Mouse (Mus musculus) spleen, embryonic (tissue): Measurements from ENCODE around the gene Col1a1.

Source experiments
- CTCF ChIA-PET: fragments of 350-600 bp; sonication (Branson Sonifier 250); formaldehyde crosslinking; loops from one replicate; lab custom pipeline; 2022; lab: Charles Lee

Col1a1 gene

DNA sequence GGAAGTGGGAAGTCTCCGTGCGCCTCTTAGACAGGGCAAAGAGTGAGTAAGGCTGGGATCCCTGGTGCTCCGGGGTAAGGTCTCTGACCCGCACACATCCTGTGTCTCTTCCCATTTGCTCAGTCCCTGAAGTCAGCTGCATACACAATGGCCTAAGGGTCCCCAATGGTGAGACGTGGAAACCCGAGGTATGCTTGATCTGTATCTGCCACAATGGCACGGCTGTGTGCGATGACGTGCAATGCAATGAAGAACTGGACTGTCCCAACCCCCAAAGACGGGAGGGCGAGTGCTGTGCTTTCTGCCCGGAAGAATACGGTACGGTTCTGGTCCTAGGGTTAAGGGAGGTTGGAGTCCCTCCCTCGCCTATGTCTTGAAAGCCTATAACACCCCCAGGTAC is 1.8 kb downstream of the Col1a1 start:
- CTCF ChIA-PET: interaction anchor here (0.7 to 1.0 kb wide), 2 partner anchors 22 to 313 kb away, joined by 3 to 10 read pairs; no protein-coding TSS in a partner anchor

GRCm38 (mm10) chr11:94938296-94938695 is 2.3 kb downstream of the Col1a1 start:
- CTCF ChIA-PET: interaction anchor here (0.7 kb wide), 1 partner anchor 1517 kb away, joined by 3 read pairs; no protein-coding TSS in a partner anchor

DNA sequence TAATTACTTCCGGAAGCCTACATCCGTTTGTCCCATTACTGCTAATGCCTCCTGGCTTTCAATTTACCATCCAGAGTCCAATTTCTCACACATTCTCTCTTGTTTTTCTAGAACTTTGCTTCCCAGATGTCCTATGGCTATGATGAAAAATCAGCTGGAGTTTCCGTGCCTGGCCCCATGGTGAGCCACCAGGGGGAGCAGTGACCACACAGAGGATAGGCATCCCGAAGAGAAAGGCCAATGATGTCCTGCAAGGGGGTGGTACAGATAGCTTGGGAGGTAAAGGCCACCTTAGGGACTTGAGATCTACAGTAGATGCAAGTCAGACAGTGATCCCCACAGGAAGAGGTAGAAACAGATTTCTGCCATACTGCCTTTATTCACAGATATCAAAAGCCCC is 3.3 kb downstream of the Col1a1 start:
- CTCF ChIA-PET: interaction anchor here (0.5 to 1.0 kb wide), 2 partner anchors 10 to 155 kb away, joined by 3 to 4 read pairs; no protein-coding TSS in a partner anchor

DNA sequence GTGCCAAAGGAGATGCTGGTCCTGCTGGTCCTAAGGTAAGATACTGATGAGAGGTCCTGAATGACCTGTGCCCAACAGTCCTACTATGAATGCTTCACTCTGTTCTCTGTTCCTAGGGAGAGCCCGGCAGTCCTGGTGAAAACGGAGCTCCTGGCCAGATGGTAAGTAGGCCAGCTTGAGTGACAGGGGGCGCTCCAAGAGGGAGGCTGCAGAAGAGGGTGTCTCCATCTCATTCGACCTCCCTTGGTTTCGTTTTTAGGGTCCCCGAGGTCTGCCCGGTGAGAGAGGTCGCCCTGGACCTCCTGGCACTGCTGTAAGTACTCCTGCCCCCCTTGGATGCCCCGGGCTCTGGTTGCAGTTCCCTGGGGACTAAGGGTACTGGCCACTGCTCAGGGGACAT is 5.1 kb downstream of the Col1a1 start:
- CTCF ChIA-PET: interaction anchor here (1.1 kb wide), 1 partner anchor 30 kb away, joined by 5 read pairs; no protein-coding TSS in a partner anchor

DNA sequence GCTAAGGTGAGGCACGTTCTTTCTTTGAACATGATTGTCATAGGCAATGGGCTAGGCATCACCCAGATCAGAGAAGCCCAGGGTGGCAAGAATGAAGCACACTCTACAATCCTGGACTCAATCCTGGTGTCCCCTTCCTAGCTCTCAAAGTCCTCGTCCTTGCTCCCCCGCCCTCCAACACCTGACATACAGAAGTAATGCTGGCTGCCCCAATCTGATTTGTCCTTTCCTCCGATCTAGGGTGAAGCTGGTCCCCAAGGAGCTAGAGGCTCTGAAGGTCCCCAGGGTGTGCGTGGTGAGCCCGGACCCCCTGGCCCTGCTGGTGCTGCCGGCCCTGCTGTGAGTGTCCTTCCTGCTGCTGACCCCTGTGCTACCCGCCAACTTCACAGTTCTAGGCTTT is 5.8 kb downstream of the Col1a1 start:
- CTCF ChIA-PET: no interaction called here

DNA sequence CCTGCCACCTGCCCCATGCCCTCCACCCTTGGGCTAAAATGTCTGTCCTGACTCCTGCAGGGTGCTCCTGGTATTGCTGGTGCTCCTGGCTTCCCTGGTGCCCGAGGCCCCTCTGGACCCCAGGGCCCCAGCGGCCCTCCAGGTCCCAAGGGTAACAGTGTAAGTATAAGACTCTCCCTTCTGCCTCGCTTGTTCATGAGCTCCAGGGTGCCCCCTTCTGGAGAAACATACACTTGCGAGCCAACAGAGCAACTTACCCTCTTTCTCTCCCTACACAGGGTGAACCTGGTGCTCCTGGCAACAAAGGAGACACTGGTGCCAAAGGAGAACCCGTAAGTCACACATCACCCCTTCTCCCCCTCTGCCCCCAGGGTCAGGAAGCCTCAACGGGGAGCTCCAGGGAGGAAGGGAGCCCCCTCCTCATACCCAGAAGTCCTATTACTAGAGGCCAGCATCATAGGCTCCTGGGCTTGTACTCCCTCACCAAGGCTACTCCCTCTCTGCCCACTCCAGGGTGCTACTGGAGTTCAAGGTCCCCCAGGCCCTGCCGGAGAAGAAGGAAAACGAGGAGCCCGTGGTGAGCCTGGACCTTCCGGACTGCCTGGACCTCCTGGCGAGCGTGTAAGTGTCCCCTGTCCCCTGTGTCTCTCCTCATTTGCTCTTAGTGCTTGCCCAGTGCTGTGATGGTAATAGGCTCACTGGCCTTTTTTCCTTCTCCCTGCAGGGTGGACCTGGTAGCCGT is 6.4 kb downstream of the Col1a1 start:
- CTCF ChIA-PET: no interaction called here

DNA sequence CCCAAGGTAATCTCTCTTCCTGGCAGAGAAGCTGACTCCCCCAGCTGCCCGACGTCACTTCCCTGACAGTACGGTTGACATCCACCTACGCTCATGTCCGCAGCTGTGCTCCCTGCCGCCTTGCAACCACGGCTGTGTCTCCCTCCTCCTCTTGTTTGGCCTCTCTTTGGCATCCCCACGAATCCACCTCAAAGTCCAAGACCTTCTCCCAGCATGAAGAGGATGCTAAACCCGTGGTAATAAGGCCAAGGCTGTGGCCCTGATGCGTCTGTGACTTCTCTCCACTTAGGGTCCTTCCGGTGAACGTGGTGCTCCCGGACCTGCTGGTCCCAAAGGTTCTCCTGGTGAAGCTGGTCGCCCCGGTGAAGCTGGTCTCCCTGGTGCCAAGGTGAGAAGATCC is 7.0 kb downstream of the Col1a1 start:
- CTCF ChIA-PET: no interaction called here

DNA sequence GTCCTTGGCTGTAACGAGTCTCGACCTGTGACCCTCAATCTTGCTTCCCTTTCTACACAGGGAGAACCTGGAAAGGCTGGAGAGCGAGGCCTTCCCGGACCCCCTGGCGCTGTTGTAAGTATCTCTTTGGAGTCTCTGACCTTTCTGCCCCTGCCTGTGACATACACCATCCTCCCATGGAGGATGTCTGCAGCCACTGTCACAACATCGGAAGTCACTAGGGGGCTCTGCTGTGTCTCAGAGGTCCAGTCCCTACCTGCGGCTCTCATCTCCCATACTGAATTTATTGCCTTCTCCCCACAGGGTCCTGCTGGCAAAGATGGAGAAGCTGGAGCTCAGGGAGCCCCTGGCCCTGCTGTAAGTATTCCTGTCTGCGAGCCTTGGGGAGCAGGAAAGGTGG is 8.3 kb downstream of the Col1a1 start:
- CTCF ChIA-PET: no interaction called here

GRCm38 (mm10) chr11:94945236-94945635 is 9.2 kb downstream of the Col1a1 start:
- CTCF ChIA-PET: no interaction called here

- CTCF ChIA-PET: no interaction called here
Measured at GRCm38 (mm10) chr11:94952169-94952568, 16.1 kb downstream of the Col1a1 start.

DNA sequence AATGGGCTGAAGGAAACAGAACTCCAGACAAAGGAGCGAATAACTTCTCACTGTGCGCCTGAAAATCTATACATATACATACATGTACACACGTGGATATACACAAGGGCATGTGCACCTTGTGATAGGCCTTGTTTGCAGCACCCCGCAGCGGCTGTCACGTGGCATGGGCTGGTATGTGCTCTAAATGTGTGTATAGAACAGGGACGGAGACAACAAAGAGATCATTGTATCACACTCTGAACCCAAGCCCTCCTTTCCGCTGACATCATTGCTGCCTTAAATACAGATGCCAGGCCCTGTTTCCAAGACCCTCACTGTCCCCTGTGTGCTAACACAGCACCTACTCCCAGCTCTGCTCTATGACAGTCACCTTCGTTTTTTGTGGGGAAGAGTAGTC is 19.1 kb downstream of the Col1a1 start:
- CTCF ChIA-PET: no interaction called here

DNA sequence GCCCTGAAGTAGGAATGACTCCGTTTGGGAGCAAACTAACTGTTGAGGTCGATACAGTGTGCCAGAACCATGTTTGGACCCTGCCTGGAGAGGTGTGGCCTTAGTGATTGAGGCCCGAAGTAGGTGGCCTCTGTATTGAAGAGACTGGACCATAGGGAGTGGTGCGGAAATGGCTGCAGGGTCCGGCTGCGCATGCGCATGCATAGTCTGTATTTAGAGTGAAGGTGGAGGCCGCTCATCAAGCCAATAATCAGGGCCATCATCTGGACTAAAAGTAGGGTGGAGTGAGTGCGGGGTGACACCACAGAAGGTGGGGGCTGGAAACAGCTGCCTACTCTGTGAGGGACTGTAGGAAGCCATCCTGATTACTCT is 21.7 kb downstream of the Col1a1 start:
- CTCF ChIA-PET: no interaction called here

- CTCF ChIA-PET: no interaction called here
Measured at GRCm38 (mm10) chr11:94958065-94958858, 22.2 kb downstream of the Col1a1 start.

DNA sequence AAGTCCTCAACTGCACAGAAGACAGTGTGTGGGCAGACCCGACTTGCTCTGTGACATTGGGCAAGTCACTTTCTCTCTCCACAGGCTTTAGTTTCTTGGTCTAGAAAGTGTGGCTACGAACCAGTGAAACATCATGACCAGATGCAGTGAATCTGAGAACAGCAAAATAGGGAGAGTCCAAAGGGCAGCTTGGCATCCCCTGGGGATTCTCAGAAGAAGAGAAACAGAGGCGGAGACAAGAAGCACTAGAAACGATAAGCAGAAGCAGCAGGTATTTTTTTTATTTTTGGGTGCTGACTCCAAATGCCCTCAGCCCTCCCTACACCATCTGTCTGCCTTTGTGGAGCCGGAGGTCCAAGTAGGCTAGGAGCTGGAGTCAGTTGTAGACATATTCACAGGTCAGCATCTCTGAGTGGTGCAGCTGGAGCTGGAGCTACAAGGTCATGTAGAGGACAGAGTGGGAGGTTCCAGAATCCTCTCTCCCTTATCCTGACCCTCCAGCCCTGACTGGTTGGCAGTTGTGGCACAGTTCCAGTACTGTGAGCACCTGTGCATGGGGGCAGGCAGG is 26.6 kb downstream of the Col1a1 start:
- CTCF ChIA-PET: no interaction called here

DNA sequence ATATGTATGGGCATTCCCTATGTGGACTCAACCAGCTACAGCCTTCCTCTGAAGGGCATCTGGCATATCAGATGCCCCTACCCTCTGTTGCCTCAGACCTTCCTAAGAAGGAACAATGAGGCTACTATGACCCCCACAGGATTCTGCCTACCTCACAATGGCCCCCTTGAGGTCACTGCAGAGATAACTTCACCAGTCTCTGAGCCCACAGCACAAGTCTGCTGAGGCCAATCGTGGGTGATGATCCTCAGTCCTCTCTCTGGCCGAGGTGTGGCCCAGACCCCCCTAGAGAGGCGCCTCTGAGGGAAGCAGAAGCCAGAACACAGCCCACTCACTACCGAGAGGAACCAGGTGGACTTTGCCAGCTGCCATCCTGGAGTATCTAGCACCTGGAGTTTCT is 31.4 kb downstream of the Col1a1 start, which contains the start of gene Hils1:
Gene Hils1 (plus strand): TSS at position 175 of the 400 bp plus-strand sequence.
- CTCF ChIA-PET: no interaction called here

DNA sequence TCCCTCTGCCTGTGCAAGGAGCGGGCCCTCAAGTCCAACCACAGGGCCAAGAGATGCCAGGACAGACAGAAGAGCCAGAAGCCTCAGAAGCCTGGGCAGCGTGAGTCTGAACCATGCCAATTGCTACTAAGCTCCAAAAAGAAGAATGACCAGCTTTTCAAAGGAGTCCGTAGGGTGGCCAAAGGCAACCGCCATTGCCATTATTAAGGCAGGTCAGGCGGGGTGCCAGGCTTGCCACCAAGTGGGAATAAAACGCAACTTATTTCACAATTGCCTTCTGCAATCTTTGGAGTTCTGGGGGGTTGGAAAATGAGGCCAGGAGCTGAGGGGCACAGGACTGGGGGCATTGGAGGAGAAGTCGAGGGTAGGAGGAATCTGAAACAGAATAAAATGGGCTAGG is 32.2 kb downstream of the Col1a1 start:
- CTCF ChIA-PET: no interaction called here

GRCm38 (mm10) chr11:94969709-94970108 is 33.7 kb downstream of the Col1a1 start:
- CTCF ChIA-PET: interaction anchor here (0.6 to 0.7 kb wide), 3 partner anchors 16 to 1651 kb away, joined by 3 to 5 read pairs (median 4); no protein-coding TSS in a partner anchor

DNA sequence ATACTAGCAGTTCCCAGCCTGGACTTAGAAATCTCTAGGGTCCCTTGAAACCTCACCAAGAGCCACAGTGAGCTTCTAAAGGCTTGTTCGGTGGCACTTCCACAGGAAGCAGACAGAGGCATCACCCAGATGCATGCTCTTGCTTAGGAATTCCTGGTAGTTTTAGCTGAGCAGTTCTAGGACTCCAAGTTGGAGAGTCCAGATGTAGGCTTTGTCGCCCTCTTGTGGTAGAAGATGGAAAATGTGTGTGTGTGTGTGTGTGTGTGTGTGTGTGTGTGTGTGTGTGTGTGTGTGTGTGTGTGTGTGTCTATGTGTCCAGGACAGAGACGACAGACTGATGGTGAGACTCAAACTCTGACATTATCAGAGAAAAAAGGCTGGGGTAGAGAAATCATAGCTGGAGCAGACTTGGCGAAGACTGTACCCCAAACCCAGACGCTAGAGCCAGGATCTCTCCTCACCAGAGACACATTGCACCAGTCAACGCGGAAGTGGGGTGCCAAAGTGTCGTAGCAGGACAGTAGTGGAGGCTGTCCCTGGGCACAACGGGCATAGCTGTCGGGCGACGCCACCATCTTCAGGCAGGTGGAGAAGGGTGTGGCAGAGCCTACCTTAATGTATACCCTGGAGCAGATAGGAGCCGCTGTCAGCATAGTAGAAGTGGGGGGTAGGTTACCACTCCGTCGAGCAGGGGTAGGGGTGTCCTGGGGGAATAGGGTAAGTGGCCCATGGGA is 34.4 kb downstream of the Col1a1 start:
- CTCF ChIA-PET: interaction anchor here (0.6 to 1.1 kb wide), 3 partner anchors 16 to 1650 kb away, joined by 3 to 5 read pairs (median 5); no protein-coding TSS in a partner anchor

DNA sequence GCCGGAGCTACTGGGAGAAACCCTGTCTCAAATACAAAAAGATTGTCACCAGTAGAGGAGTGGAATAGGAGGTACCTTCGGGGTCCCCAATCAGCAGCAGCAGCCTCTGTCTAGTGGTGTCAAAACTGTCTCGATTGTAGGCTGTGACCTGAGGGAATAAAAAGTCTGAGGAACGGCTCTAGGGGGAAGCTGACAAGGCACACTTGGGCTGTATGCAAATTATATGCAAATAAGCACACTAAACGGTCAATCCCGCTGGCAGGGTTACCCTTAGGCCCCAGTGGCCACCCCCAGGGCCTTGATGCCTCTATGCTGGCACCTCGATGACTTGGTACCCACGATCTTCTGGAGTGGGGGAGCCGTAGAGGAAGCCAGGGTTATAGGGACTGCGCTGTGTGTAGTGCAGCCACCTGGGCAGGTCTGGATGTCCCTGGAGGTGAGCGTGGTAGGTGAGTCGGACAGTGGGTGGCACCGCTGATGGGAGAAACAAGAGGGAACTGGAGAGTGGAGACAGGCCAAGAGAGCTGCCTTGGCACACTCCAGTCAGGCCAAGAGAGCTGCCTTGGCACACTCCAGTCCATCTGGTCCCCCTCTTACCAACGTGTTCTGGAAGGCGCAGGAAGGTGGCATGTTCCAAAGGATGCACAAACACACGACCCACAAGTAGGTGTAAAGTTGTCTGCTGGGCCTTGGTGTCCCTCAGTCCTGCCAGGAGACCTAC is 36.0 kb downstream of the Col1a1 start:
- CTCF ChIA-PET: no interaction called here

- CTCF ChIA-PET: interaction anchor here (0.6 kb wide), 1 partner anchor 18 kb away, joined by 5 read pairs; no protein-coding TSS in a partner anchor
Measured at GRCm38 (mm10) chr11:94972887-94973286, 36.9 kb downstream of the Col1a1 start.

DNA sequence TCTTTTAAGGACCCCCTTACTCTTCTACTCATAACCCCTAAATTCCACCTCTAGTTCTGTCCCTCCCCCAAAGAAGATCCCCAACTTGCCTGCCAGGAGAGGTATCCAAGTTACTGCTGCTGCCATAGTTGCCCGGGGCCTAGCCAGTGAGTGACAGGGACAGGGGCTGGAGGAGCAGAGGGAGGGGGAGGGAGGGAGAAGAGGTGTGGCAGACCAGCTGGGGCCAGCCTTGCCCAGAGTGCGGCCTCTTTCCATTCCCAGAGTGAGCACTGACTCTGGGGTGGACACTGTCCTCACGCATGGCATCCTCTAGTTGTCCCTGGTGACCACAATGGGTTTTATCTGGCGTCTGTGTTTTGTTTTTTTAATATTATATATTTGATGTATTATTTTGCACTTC is 37.3 kb downstream of the Col1a1 start:
- CTCF ChIA-PET: interaction anchor here (0.6 kb wide), 1 partner anchor 17 kb away, joined by 5 read pairs; no protein-coding TSS in a partner anchor
